Mouse (Mus musculus) liver, embryonic 14.5 days (tissue): Measurements from ENCODE around the gene Smg6.

ENCODE experiments used
- CTCF ChIP-seq: IDR thresholded peaks from 2 replicates; pipeline ENCODE4 v1.5.1; 2016; ENCODE audit warnings: antibody characterized with exemption, low read depth, control low read depth
- EP300 ChIP-seq: IDR thresholded peaks from 2 replicates; pipeline ENCODE4 v1.6.1; 2016; ENCODE audit warnings: antibody characterized with exemption, low read depth

DNA sequence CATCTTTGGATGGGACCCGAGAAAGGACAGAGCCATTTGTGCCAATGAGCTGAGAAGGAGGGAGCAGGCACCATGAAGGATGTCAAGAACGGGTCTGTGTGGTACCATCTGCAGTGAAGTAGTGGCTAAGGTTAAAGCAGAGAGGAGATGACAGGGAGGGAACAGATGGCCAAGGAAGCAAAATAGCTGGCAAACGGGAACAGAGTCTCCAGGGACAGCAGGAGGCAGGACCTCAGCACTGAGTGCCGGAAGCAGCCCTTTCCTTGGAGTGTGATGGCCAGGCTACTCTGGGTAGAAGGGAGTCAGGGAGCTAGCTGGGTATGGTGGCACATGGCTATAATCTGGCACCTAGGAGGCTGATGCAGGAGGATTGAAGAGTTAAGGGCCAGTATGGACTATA, 273.2 kb downstream of the Smg6 start:
- TF ChIP-seq CTCF (no peak), EP300 (no peak)
